Comparison of ENCODE assay signal across 18 mouse cellular contexts in the genomic region with DNA sequence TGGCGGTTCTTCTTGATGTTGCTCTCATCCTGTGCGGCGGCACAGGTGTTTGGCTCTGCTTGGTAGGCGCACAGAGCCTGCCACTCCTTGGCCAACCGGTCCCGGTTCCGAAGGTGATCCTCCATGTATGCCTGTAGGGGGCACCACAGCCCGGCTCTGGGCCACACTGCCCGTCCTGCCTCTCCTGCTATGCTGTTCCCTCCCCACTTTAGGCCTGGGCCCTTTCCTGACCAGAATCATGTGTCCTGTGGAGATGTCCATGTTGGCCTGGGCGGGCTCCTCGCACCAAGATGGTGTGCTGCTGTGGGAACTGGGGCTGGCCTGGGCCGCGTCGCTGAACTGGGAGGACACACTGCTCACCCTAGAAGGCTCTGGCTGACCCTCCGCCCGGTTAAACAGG. TPM values are rescaled to one million over a fixed set of nuclear protein-coding genes. Genes with fewer than 3 reads are reported as not detected.
DNase-seq lines count a peak whose midpoint lies in the region; TF ChIP-seq lines count a peak whose summit lies in the region.
"Had no signal": no experiment of that assay in that cellular context is flagged by ENCODE, and none has a peak within 500 bp of the region (broad histone marks: within the 10 kb centered on the region; RNA-seq: fewer than 3 reads in every experiment).

No protein-coding gene starts in this region.

- peak; percentile 66 for TF ChIP-seq CTCF in layer of hippocampus, adult 2 months (conservative IDR thresholded peaks at IDR 0.05)

- no peak overlapping the region for H3K27ac ChIP-seq in layer of hippocampus, adult 2 months
- H3K27ac ChIP-seq: kidney, postnatal 0 days; limb, embryonic 15.5 days; macrophage had no signal

- peak; percentile 60 for DNase-seq in cerebellum, adult 11-12 months
- DNase-seq in cerebellum, adult 8-10 months: no peak
- DNase-seq in layer of hippocampus, adult 2 months (ENCODE audit: low spot score in 2 of 2): no peak
- DNase-seq in layer of hippocampus, postnatal 36 days: no peak
- DNase-seq in urinary bladder, adult 2 months (ENCODE audit: low spot score): peak; percentile 24
- no peak for DNase-seq in urinary bladder, postnatal 4 days (ENCODE audit: low spot score in 2 of 2)
- no peak for DNase-seq in natural killer cell, adult 2 months (ENCODE audit: low spot score in 2 of 2)
- no peak for DNase-seq in retina, embryonic 14.5 days (ENCODE audit: low spot score)
- DNase-seq: embryo, embryonic 11 days had no signal

- H3K4me3 ChIP-seq in layer of hippocampus, adult 2 months: no peak overlapping the region
- H3K4me3 ChIP-seq: erythroblast, embryonic 14.5 days; limb, embryonic 15.5 days had no signal

RNA-seq across cellular contexts. Expression of a gene that starts 11.3 kb away (rescaled TPM):
- 100 to 1,000 TPM; 395 to 416 TPM for total RNA-seq in layer of hippocampus, adult 2 months (2021)
- total RNA-seq in layer of hippocampus, postnatal 36 days (2021): 100 to 1,000 TPM; 372 to 375 TPM
- polyA plus RNA-seq in urinary bladder, adult 2 months (2012; rRNA removed): 0.40 and 0.65 TPM in 2 replicates
- total RNA-seq: monocyte, adult 5-6 weeks had no signal
- polyA plus RNA-seq: erythroblast, embryonic 14.5 days had no signal

RNA-seq across cellular contexts. Expression of a gene that starts 16.8 kb away (rescaled TPM):
- 10 to 100 TPM; 69.6 to 82.8 TPM for total RNA-seq in layer of hippocampus, adult 2 months (2021)
- total RNA-seq in layer of hippocampus, postnatal 36 days (2021): 10 to 100 TPM; 74.3 to 75.8 TPM
- polyA plus RNA-seq in urinary bladder, adult 2 months (2012; rRNA removed): 34.6 and 37.8 TPM in 2 replicates

RNA-seq across cellular contexts. Expression of a gene that starts 21.1 kb away (rescaled TPM):
- not detected for total RNA-seq in layer of hippocampus, adult 2 months (2021)
- not detected for total RNA-seq in layer of hippocampus, postnatal 36 days (2021)
- polyA plus RNA-seq in urinary bladder, adult 2 months (2012; rRNA removed): not detected in 2 replicates
- total RNA-seq: layer of hippocampus, postnatal 14 days; monocyte, adult 5-6 weeks had no signal
- polyA plus RNA-seq: erythroblast, embryonic 14.5 days; gonadal fat pad, adult 2 months; heart, postnatal 0 days; limb, embryonic 15.5 days; macrophage; stomach, embryonic 14.5 days had no signal

RNA-seq across cellular contexts. Expression of a gene that starts 25.2 kb away (rescaled TPM):
- total RNA-seq in layer of hippocampus, adult 2 months (2021): 100 to 1,000 TPM in 1 of 2 experiments, 10 to 100 TPM in 1; 82.5 to 106 TPM
- total RNA-seq in layer of hippocampus, postnatal 36 days (2021): 100 to 1,000 TPM in 1 of 2 experiments, 10 to 100 TPM in 1; 81.7 to 106 TPM
- 0.31 and 0.52 TPM in 2 replicates for polyA plus RNA-seq in urinary bladder, adult 2 months (2012; rRNA removed)
- total RNA-seq: monocyte, adult 5-6 weeks had no signal
- polyA plus RNA-seq: erythroblast, embryonic 14.5 days; gonadal fat pad, adult 2 months; heart, postnatal 0 days; kidney, postnatal 0 days; macrophage had no signal

RNA-seq across cellular contexts. Expression of a gene that starts 33.4 kb away (rescaled TPM):
- total RNA-seq in layer of hippocampus, adult 2 months (2021): 100 to 1,000 TPM; 533 to 543 TPM
- 100 to 1,000 TPM; 517 to 555 TPM for total RNA-seq in layer of hippocampus, postnatal 36 days (2021)
- polyA plus RNA-seq in urinary bladder, adult 2 months (2012; rRNA removed): 29.2 and 60.9 TPM in 2 replicates

Comparison
In these comparisons a context has a peak if more than half of its experiments do, and no peak if none do; other contexts are left out.
1. DNase-seq: peak in cerebellum, adult 11-12 months (single experiment) and urinary bladder, adult 2 months (single experiment); none in cerebellum, adult 8-10 months (single experiment), layer of hippocampus, adult 2 months (0 of 2), layer of hippocampus, postnatal 36 days (0 of 2), urinary bladder, postnatal 4 days (0 of 2), natural killer cell, adult 2 months (0 of 2) and retina, embryonic 14.5 days (single experiment).